Mouse (Mus musculus) midbrain, embryonic 13.5 days (tissue): ENCODE results near the gene Mrps25. TPM values are rescaled to one million over a fixed set of nuclear protein-coding genes. Genes with fewer than 3 reads are reported as not detected.

ENCODE experiments used
- polyA plus RNA-seq: library from polyadenylated mRNA; unstranded; fragments of >200 nt; fragmentation: Nextera tagmentation; extraction: Ambion mirVana; gene quantifications from 2 replicates; pipeline ENCODE4 v1.2.1, GENCODE M21; 2015

The Mrps25 gene
- polyA plus RNA-seq, 1 experiment from 2014 or later, result 68.2 TPM

Other genes starting within 250 kb of the Mrps25 start
- 7.3 and 8.0 TPM in 2 replicates for gene Fgd5, start 205.2 kb downstream of the Mrps25 start, polyA plus RNA-seq
- gene Nr2c2, start 92.6 kb downstream of the Mrps25 start, polyA plus RNA-seq, result 22.0 and 23.9 TPM in 2 replicates
- 32.4 and 34.6 TPM in 2 replicates for gene Rbsn, start 30.9 kb upstream of the Mrps25 start, polyA plus RNA-seq
- gene Trh, start 60.6 kb upstream of the Mrps25 start, polyA plus RNA-seq, result 3.3 and 4.3 TPM in 2 replicates